Mouse (Mus musculus) lung, postnatal 10 days (tissue): ENCODE data around the gene Ddx18.
A peak's percentile ranks its signal among the peaks of the same experiment; 100 is the strongest.

Source experiments
- DNase-seq: peaks from one replicate; pipeline ENCODE4 v3.0.0; 2021

The Ddx18 gene

DNA sequence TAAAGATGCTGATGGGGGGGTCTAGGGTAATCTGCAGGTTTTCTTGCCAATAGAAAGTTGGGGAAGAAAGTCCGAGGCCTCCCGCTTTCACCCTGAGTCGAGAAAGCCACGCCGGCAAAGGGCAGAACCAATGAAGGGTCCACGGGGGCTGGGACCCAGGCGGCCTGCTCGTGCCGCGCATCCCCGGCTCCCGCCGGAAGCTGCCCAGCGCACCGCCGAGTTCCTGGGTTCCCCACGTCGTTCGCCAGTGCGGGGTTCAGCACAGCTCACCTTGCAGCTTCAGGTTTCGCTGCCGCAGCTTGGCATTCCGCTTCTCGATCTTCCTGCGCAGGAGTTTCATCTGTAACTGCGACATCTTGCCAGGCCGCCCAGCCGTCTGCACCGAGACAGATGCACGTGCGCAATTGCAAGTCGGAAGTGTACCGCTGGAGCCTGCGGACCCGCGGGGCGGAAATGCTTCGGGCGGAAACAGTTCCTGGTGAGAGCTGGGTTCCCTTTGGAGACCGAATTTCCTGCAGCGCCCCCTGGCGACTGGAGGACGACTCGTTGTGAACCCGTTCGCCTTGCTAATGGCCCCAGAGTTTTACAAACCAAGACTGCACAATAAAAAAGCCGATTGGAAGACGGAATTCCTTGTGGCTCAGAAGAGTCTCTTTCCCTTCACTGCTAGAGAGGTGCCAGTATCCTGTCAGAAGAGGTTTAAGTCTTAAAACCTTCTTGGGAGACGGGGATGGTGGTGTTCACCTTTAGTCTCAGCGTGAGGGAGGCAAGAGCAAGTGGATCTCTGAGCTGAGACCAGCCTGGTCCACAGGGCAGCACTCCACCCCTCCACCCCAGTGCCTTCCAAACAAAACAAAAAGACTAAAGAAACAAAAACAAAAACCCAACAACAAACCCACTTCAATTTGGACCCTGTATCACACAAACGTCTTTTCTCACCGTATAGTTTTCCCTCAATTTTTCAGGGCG, at the start of gene Ddx18:
TSS of gene Ddx18 (minus strand) at position 469 of the 969 bp plus-strand sequence.
- peak; percentile 97 for DNase-seq

- DNase-seq, result no peak
Observed at GRCm38 (mm10) chr1:121608000-121608399, 40.2 kb upstream of the Ddx18 start.

GRCm38 (mm10) chr1:121605118-121605517, 37.3 kb upstream of the Ddx18 start:
- no peak for DNase-seq

DNA sequence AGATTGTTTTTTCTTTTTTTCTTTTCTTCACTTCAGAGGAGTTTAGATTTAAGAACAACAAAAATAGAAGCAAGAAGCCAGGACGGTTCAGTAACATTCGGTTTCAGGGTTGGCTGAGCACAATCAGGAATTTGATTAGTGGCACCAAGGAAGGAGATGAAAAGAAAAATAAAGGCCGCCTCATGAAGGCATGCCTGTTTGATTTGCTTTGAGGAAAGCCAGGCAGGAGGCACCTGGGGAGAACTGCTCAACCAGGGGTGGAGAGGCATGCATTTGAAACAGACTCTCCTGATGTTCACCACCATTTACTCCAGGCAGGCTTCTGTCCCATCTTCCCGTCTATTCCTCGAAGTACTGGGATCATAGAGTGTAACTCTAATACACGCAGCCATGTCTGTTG, 34.1 kb upstream of the Ddx18 start:
- DNase-seq, result no peak

- DNase-seq, result no peak
Observed at GRCm38 (mm10) chr1:121601084-121601483, 33.3 kb upstream of the Ddx18 start.

DNA sequence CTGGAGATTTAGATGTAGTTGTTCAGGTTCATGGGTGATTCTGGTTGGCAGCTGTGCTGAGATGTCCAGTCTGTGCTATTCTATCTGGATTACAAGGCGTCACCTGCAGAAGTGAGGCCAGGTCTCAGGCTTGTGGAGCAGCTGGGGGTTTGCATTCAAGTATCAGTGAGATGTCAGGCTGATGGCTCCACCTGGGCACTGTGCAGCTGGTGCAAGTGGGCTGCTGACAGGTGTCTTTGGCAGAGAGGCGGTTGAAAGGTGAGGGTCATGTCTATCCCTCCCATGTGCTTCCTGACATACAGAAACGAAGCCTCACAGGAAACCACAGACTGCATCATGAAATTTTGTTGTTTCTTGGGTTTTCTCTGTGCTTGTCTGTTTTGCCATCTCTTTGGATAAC, 30.6 kb upstream of the Ddx18 start:
- no peak for DNase-seq

DNA sequence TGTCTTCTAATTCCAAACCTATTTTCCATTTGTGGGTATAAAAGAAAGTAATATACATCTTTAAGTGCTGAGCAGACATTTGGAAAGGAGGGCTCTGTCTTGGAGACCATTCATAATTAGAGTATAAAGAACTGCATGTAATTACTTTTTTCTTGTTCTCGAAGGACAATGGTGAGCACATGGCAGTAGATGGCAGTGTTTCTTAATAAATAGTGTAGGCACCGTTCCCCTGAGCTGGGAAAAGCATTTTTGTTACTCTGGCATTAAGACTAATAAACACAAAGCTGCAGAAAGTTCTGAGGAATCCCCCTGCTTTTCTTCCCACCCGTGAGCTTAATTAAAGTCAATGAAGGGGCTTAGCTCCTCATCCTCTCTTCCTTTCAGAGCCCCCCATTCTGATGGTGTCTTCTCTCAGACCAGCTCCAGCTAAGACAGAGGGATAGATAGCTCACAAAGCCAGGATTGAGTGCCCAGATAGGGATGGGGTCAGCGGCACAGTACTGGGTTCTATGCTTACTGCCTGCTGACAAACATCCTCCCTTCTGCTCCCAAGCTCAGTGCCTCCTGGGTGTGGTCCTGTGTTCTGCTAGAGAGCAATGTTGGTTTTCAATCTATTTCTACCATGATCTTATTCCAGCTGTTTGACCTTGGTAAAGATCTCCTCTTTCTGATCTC, 29.3 kb upstream of the Ddx18 start:
- DNase-seq, result no peak

- DNase-seq, result no peak
Observed at GRCm38 (mm10) chr1:121584838-121585237, 17.0 kb upstream of the Ddx18 start.

DNA sequence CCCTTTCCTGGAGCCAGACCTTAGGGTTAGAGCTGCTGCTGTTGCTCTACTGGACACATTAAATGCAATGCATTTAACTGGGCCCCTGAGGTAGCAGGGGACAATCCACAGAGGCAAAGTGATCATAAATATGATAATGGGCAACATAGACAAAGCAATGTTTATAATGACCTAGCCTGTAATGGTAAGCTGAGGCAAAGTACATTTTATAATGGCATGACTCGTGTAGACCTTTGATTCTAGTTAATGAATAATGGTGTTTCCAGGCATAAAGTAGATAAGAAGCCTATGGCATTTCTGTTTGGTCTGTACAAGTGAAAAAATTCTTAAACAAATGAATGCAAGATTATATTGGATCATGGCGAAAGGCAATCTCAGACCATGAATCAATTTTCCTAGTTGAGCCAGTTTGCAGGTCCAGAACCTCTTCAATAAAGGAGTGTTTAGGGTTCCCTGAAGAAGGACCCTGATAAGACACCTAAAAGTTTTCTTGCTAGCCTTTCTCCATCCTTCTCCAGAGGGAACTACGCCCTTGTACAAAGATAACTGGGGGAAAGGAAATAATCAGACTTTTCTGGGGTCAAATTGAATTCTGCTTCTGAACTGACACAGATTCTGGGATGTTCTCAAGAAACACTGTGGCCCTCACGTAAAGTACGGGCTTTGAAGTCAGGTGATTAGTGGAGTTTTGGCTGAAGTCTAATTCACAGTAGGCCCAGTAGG, 13.5 kb upstream of the Ddx18 start:
- no peak for DNase-seq

- no peak for DNase-seq
Observed at GRCm38 (mm10) chr1:121577491-121577890, 9.7 kb upstream of the Ddx18 start.

GRCm38 (mm10) chr1:121570522-121570921, 2.7 kb upstream of the Ddx18 start:
- no peak for DNase-seq

GRCm38 (mm10) chr1:121557861-121558260, 9.9 kb downstream of the Ddx18 start:
- no peak for DNase-seq

GRCm38 (mm10) chr1:121551457-121551835, 16.3 kb downstream of the Ddx18 start:
- DNase-seq, result no peak

GRCm38 (mm10) chr1:121550801-121551456, 16.9 kb downstream of the Ddx18 start:
- DNase-seq, result no peak

DNA sequence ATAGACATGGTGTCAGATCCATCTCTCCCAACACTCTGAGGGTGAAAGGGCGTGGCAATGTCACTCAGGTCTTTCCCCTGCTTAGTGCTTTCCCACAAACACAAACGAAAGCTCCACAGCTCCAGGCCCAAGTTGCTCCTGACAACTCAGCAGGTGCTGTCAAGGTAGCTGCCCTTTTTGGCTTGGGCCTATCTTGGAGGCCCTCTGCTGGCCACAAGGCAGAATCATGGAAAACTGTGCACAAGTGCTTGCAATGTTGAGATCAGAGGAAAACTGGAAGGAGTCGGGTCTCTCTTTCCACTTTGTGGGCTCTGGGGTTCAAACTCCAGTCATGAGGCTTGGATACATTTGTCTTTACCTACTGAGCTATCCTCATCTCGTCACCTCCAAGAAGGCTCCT, 18.3 kb downstream of the Ddx18 start:
- DNase-seq, result no peak

DNA sequence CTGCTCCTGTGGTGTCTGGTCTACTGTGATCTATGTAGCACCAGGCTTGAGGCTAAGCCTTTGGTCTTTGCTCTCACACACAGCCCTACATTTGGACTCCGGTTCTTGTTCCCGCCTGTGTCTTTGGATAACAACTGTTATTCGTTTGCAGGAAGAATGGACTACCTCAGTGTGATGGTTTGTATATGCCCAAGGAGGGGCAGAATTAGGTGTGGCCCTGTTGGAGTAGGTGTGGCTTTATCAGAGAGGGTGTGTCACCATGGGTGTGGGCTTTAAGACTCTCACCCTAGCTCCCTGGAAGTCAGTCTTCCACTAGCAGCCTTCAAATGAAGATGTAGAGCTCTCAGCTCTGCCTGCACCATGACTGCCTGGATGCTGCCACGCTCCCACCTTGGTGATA, 19.1 kb downstream of the Ddx18 start:
- no peak for DNase-seq

DNA sequence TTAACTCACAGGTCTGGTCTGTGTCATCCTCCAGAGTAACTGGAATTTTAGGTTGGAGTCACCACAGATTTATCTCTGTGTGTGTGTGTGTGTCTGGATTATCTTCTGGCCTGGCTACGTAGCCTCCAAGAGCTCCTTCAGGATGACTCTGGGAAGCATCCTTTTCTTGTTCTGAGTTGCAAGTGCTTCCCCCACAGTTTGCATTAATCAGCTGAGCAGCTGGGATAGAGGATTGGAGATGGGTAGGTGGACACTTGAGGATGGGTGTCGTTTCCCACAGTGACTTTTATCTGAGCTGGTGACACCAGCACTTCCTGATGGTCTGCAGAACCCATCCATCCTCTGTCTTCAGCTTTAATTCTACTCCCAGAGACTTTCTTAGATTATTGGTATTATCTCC, 20.9 kb downstream of the Ddx18 start:
- DNase-seq, result no peak

- DNase-seq, result no peak
Observed at GRCm38 (mm10) chr1:121540361-121540760, 27.4 kb downstream of the Ddx18 start.

- DNase-seq, result no peak
Observed at GRCm38 (mm10) chr1:121531439-121531838, 36.4 kb downstream of the Ddx18 start.

- DNase-seq, result no peak
Observed at GRCm38 (mm10) chr1:121529286-121529685, 38.5 kb downstream of the Ddx18 start.

- DNase-seq, result peak; percentile 7
Observed at GRCm38 (mm10) chr1:121528399-121528720, 39.4 kb downstream of the Ddx18 start, which contains the start of gene Htr5b. Htr5b (minus strand) TSS chr1:121528465.

- no peak for DNase-seq
Observed at GRCm38 (mm10) chr1:121527600-121528398, 40.0 kb downstream of the Ddx18 start.
